Mouse (Mus musculus) bone marrow macrophage, adult 2 months (primary cell): ENCODE measurements around the gene Rxra. TPM values are rescaled to one million over a fixed set of nuclear protein-coding genes. Genes with fewer than 3 reads are reported as not detected.

Source experiments
- H3K27ac ChIP-seq: 2 replicates; pipeline ENCODE4 v1.5.1; 2012; ENCODE audit warnings: low read depth, low read length; ENCODE audit not compliant: insufficient read depth
- H3K4me1 ChIP-seq: 2 replicates; pipeline ENCODE4 v1.6.1; 2012; ENCODE audit warnings: low read length; ENCODE audit not compliant: control insufficient read depth, insufficient read depth
- H3K4me3 ChIP-seq: 2 replicates; pipeline ENCODE4 v1.5.1; 2012; ENCODE audit warnings: mild to moderate bottlenecking, low read length, moderate library complexity; ENCODE audit not compliant: insufficient read depth
- CTCF ChIP-seq: IDR thresholded peaks from 2 replicates; pipeline ENCODE4 v1.5.1; 2012; ENCODE audit warnings: low read depth, mild to moderate bottlenecking, low read length, moderate library complexity
- POLR2A ChIP-seq: IDR thresholded peaks from 2 replicates; pipeline ENCODE4 v1.6.1; 2012; ENCODE audit warnings: mild to moderate bottlenecking, low read depth, low read length, borderline replicate concordance
- polyA plus RNA-seq: library from polyadenylated mRNA; stranded (reverse); fragments of >200 nt; gene quantifications from 2 replicates; pipeline ENCODE4 v1.2.4, GENCODE M21; 2012; ENCODE audit not compliant: missing spikeins, insufficient read depth, insufficient read length

Rxra gene
- polyA plus RNA-seq, 1 experiment: 39.7 TPM

- Histone ChIP-seq H3K4me3 (no peak overlapping the region), H3K27ac (no peak overlapping the region), H3K4me1 (no peaks in the 10 kb centered on the region)
- TF ChIP-seq CTCF (no peak), POLR2A (no peak)
Measured at GRCm38 (mm10) chr2:27644547-27645120, 31.6 kb upstream of the Rxra start.

GRCm38 (mm10) chr2:27645471-27645870 lies 30.8 kb upstream of the Rxra start:
- Histone ChIP-seq H3K4me1 (no peaks in the 10 kb centered on the region), H3K4me3 (no peak overlapping the region), H3K27ac (no peak overlapping the region)
- TF ChIP-seq CTCF: no peak
- no peak for TF ChIP-seq POLR2A

GRCm38 (mm10) chr2:27649862-27650661 lies 26.2 kb upstream of the Rxra start:
- Histone ChIP-seq H3K4me3 (no peak overlapping the region), H3K4me1 (no peaks in the 10 kb centered on the region), H3K27ac (no peak overlapping the region)
- TF ChIP-seq POLR2A (no peak), CTCF (no peak)

GRCm38 (mm10) chr2:27650991-27651390 lies 25.2 kb upstream of the Rxra start:
- no peak overlapping the region for H3K4me3 ChIP-seq
- TF ChIP-seq POLR2A (no peak), CTCF (no peak)
- no peak overlapping the region for H3K27ac ChIP-seq
- no peaks in the 10 kb centered on the region for H3K4me1 ChIP-seq

- Histone ChIP-seq H3K4me3 (no peak overlapping the region), H3K27ac (no peak overlapping the region), H3K4me1 (no peaks in the 10 kb centered on the region)
- no peak for TF ChIP-seq POLR2A
- no peak for TF ChIP-seq CTCF
Measured at GRCm38 (mm10) chr2:27653496-27654030, 22.7 kb upstream of the Rxra start.

GRCm38 (mm10) chr2:27654321-27655232 lies 21.7 kb upstream of the Rxra start:
- no peak for TF ChIP-seq CTCF
- no peak for TF ChIP-seq POLR2A
- no peak overlapping the region for H3K4me3 ChIP-seq
- no peak overlapping the region for H3K27ac ChIP-seq
- H3K4me1 ChIP-seq: no peaks in the 10 kb centered on the region

- Histone ChIP-seq H3K27ac (no peak overlapping the region), H3K4me3 (no peak overlapping the region), H3K4me1 (no peaks in the 10 kb centered on the region)
- TF ChIP-seq CTCF: no peak
- TF ChIP-seq POLR2A: no peak
Measured at GRCm38 (mm10) chr2:27656576-27656975, 19.7 kb upstream of the Rxra start.

- H3K27ac ChIP-seq: no peak overlapping the region
- H3K4me1 ChIP-seq: no peaks in the 10 kb centered on the region
- no peak overlapping the region for H3K4me3 ChIP-seq
- TF ChIP-seq POLR2A (no peak), CTCF (no peak)
Measured at GRCm38 (mm10) chr2:27665284-27665683, 11.0 kb upstream of the Rxra start.

- H3K4me3 ChIP-seq: no peak overlapping the region
- TF ChIP-seq CTCF: no peak
- TF ChIP-seq POLR2A: no peak
Measured at GRCm38 (mm10) chr2:27666719-27667118, 9.5 kb upstream of the Rxra start.

GRCm38 (mm10) chr2:27667677-27668076 lies 8.6 kb upstream of the Rxra start:
- no peak overlapping the region for H3K27ac ChIP-seq
- peaks cover 2% of the 10 kb centered on the region; the same call in 1 of the 2 replicates for H3K4me1 ChIP-seq
- no peak overlapping the region for H3K4me3 ChIP-seq
- no peak for TF ChIP-seq POLR2A
- no peak for TF ChIP-seq CTCF

More at GRCm38 (mm10) chr2:27666719-27667118, 9.5 kb upstream of the Rxra start:
- Histone ChIP-seq H3K27ac (no peak overlapping the region), H3K4me1 (peaks cover 2% of the 10 kb centered on the region; the same call in 1 of the 2 replicates)
